In genomic region chr5:136710742-136711141, GRCm38 (mm10) we compare ENCODE assay signal across 18 mouse cellular contexts. TPM values are rescaled to one million over a fixed set of nuclear protein-coding genes. Genes with fewer than 3 reads are reported as not detected.
DNase-seq lines count a peak whose midpoint lies in the region; ATAC-seq and TF ChIP-seq lines count a peak whose summit lies in the region.
"Had no signal": no experiment of that assay in that cellular context is flagged by ENCODE, and none has a peak within 500 bp of the region (broad histone marks: within the 10 kb centered on the region; RNA-seq: fewer than 3 reads in every experiment).

No protein-coding gene starts in this region.

- H3K9ac ChIP-seq in forebrain, embryonic 14.5 days (ENCODE audit: low read length), result no peak overlapping the region
- H3K9ac ChIP-seq in forebrain, embryonic 15.5 days (replicated peaks), result no peak overlapping the region
- H3K9ac ChIP-seq in stomach, embryonic 15.5 days, result no peak overlapping the region
- H3K9ac ChIP-seq: forebrain, postnatal 0 days; hindbrain, embryonic 14.5 days; kidney, embryonic 15.5 days; midbrain, embryonic 12.5 days had no signal

- H3K9me3 ChIP-seq in forebrain, embryonic 14.5 days (replicated peaks; ENCODE audit: control insufficient read depth, low read length), result no peaks in the 10 kb centered on the region; the same call in 1 of the 2 replicates
- H3K9me3 ChIP-seq in forebrain, embryonic 15.5 days, result no peaks in the 10 kb centered on the region
- no peaks in the 10 kb centered on the region for H3K9me3 ChIP-seq in stomach, embryonic 15.5 days
- H3K9me3 ChIP-seq: kidney, embryonic 15.5 days; midbrain, embryonic 12.5 days had no signal

- 18% methylated on average over 4 of the region's 4 CpGs for WGBS in forebrain, embryonic 14.5 days
- 20% methylated on average over 4 of the region's 4 CpGs for WGBS in forebrain, embryonic 15.5 days
- 46% methylated on average over 4 of the region's 4 CpGs for WGBS in lung, adult 2 months
- WGBS in stomach, embryonic 15.5 days, result 37% methylated on average over 4 of the region's 4 CpGs

- TF ChIP-seq POLR2A in lung, adult 2 months (IDR thresholded peaks at IDR 0.05; ENCODE audit: borderline replicate concordance, extremely low read depth, low read depth, low read length), result no peak

- no peaks in the 10 kb centered on the region for H3K36me3 ChIP-seq in forebrain, embryonic 14.5 days (ENCODE audit: control insufficient read depth, insufficient read depth, low read length)
- H3K36me3 ChIP-seq in forebrain, embryonic 15.5 days, result no peaks in the 10 kb centered on the region
- no peaks in the 10 kb centered on the region for H3K36me3 ChIP-seq in stomach, embryonic 15.5 days
- H3K36me3 ChIP-seq: kidney, embryonic 15.5 days; midbrain, embryonic 12.5 days had no signal

- no peaks in the 10 kb centered on the region for H3K27me3 ChIP-seq in forebrain, embryonic 14.5 days (replicated peaks; ENCODE audit: control insufficient read depth, insufficient read depth, low read length)
- H3K27me3 ChIP-seq in forebrain, embryonic 15.5 days, result 0 out of 2 replicates have a peak, but pooled peaks cover 4% of the 10 kb centered on the region
- H3K27me3 ChIP-seq in stomach, embryonic 15.5 days (replicated peaks), result no peaks in the 10 kb centered on the region; the same call in 1 of the 2 replicates

- DNase-seq in forebrain, embryonic 14.5 days (ENCODE audit: low spot score), result peak; percentile 41
- DNase-seq in retina, postnatal 1 day, result peak; percentile 73
- no peak for DNase-seq in retina, embryonic 14.5 days (ENCODE audit: low spot score)
- DNase-seq in lung, adult 2 months, result peak; percentile 51
- DNase-seq in spleen, adult 18-20 months, result no peak
- no peak for DNase-seq in frontal cortex, postnatal 10 days (ENCODE audit: low spot score in 2 of 2)
- DNase-seq: adrenal gland, postnatal 25 days; B cell, adult 2 months; forebrain, postnatal 0 days; layer of hippocampus, adult 9-11 months; thymus, adult 2 months had no signal

- TF ChIP-seq CTCF in lung, adult 2 months (IDR thresholded peaks at IDR 0.05; ENCODE audit: insufficient read depth, low read length), result no peak

- H3K4me2 ChIP-seq in forebrain, embryonic 14.5 days (ENCODE audit: low read length), result no peak overlapping the region
- H3K4me2 ChIP-seq in forebrain, embryonic 15.5 days (replicated peaks), result no peak overlapping the region
- H3K4me2 ChIP-seq in stomach, embryonic 15.5 days, result no peak overlapping the region
- H3K4me2 ChIP-seq: hindbrain, embryonic 14.5 days; kidney, embryonic 15.5 days; midbrain, embryonic 12.5 days had no signal

- ATAC-seq in forebrain, embryonic 14.5 days, result no peak
- no peak for ATAC-seq in forebrain, embryonic 15.5 days (replicated peaks)
- ATAC-seq in stomach, embryonic 15.5 days (ENCODE audit: insufficient read depth, low FRiP score, low read depth), result peak; percentile 26; the same call in 1 of the 2 replicates
- ATAC-seq: forebrain, postnatal 0 days had no signal

- H3K4me1 ChIP-seq in forebrain, embryonic 14.5 days (ENCODE audit: control insufficient read depth, insufficient read depth, low read length), result peaks cover 11% of the 10 kb centered on the region
- H3K4me1 ChIP-seq in forebrain, embryonic 15.5 days, result peaks cover 11% of the 10 kb centered on the region
- no peaks in the 10 kb centered on the region for H3K4me1 ChIP-seq in lung, adult 2 months (ENCODE audit: control insufficient read depth, insufficient read depth, low read length)
- peaks cover 9% of the 10 kb centered on the region; the same call in 1 of the 2 replicates for H3K4me1 ChIP-seq in stomach, embryonic 15.5 days

- no peak overlapping the region for H3K4me3 ChIP-seq in forebrain, embryonic 14.5 days (ENCODE audit: low read depth, low read length)
- H3K4me3 ChIP-seq in forebrain, embryonic 15.5 days, result no peak overlapping the region
- no peak overlapping the region for H3K4me3 ChIP-seq in lung, adult 2 months (replicated peaks; ENCODE audit: extremely low read depth, low read depth, low read length)
- no peak overlapping the region for H3K4me3 ChIP-seq in stomach, embryonic 15.5 days (replicated peaks)
- H3K4me3 ChIP-seq: kidney, embryonic 15.5 days; midbrain, embryonic 12.5 days had no signal

- H3K27ac ChIP-seq in forebrain, embryonic 14.5 days (ENCODE audit: low read depth, low read length), result no peak overlapping the region
- H3K27ac ChIP-seq in forebrain, embryonic 15.5 days (replicated peaks), result no peak overlapping the region
- no peak overlapping the region for H3K27ac ChIP-seq in stomach, embryonic 15.5 days
- H3K27ac ChIP-seq: hindbrain, embryonic 14.5 days; kidney, embryonic 15.5 days; midbrain, embryonic 12.5 days had no signal

RNA-seq across cellular contexts. Expression of gene Myl10, which starts 17.8 kb away (rescaled TPM):
- not detected in 2 replicates for polyA plus RNA-seq in forebrain, embryonic 14.5 days (2014; fragmentation: Nextera tagmentation; extraction: Ambion mirVana)
- polyA plus RNA-seq in forebrain, embryonic 15.5 days (2015; fragmentation: Nextera tagmentation; extraction: Ambion mirVana), result not detected in 2 replicates
- not detected in 2 replicates for polyA plus RNA-seq in lung, adult 2 months (2012; rRNA removed)
- polyA plus RNA-seq in stomach, embryonic 15.5 days (2015; fragmentation: Nextera tagmentation; extraction: Ambion mirVana), result 0.27 and 0.28 TPM in 2 replicates
- polyA plus RNA-seq: forebrain, postnatal 0 days; hindbrain, embryonic 14.5 days; kidney, embryonic 15.5 days; limb, embryonic 11.5 days; liver, embryonic 16.5 days; midbrain, embryonic 12.5 days had no signal

Comparison
In these comparisons a context has a peak if more than half of its experiments do, and no peak if none do; other contexts are left out.
1. DNase-seq: peak in forebrain, embryonic 14.5 days (single experiment), retina, postnatal 1 day (single experiment) and lung, adult 2 months (single experiment); none in retina, embryonic 14.5 days (single experiment), spleen, adult 18-20 months (0 of 2) and frontal cortex, postnatal 10 days (0 of 2).